Mouse (Mus musculus) kidney, postnatal 14 days (tissue): ENCODE measurements around the gene Nkap.
"Not testable (repeated sequence)": the region's sequence is repeated elsewhere in the genome, so short reads cannot be mapped to it uniquely, and the experiment has no call there.

ENCODE experiments used
- DNase-seq: peaks from one replicate; pipeline ENCODE4 v3.0.0; 2022; ENCODE audit warnings: mixed read lengths

The Nkap gene

DNA sequence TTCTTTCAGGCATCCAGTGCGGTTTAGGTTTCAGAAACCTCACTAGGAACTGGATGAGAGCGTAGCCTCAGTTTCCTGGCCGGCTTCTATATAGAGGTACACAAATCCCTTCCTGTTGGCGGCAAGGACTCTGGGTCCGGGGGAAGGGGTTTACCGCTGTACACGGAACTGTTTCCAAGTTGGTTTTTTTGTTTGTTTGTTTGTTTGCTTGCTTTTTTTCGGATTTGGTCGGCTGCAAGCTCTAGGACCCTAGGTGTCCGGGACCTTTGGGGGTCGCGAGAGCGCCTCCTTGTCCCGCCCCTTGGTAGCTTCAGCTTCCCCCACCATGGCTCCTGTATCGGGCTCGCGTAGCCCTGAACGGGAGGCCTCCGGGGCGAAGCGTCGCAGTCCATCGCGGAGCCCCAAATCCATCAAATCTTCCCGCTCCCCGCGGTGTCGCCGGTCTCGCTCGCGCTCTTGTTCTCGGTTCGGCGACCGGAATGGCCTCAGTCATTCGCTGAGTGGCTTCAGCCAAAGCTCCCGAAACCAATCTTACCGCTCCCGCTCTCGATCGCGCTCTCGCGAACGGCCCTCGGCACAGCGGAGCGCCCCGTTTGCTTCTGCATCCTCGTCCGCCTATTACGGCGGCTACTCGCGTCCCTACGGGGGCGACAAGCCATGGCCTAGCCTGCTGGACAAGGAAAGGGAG lies at the start of gene Nkap:
TSS of gene Nkap (plus strand) at position 125 of the 688 bp plus-strand sequence.
- DNase-seq: peak; percentile 79

- DNase-seq: not testable (repeated sequence)
Observed at GRCm38 (mm10) chrX:37080345-37080744, 46.2 kb upstream of the Nkap start.

GRCm38 (mm10) chrX:37081194-37081593 lies 45.4 kb upstream of the Nkap start:
- no peak for DNase-seq

GRCm38 (mm10) chrX:37084318-37084926 lies 42.2 kb upstream of the Nkap start:
- peak; percentile 5 for DNase-seq

DNA sequence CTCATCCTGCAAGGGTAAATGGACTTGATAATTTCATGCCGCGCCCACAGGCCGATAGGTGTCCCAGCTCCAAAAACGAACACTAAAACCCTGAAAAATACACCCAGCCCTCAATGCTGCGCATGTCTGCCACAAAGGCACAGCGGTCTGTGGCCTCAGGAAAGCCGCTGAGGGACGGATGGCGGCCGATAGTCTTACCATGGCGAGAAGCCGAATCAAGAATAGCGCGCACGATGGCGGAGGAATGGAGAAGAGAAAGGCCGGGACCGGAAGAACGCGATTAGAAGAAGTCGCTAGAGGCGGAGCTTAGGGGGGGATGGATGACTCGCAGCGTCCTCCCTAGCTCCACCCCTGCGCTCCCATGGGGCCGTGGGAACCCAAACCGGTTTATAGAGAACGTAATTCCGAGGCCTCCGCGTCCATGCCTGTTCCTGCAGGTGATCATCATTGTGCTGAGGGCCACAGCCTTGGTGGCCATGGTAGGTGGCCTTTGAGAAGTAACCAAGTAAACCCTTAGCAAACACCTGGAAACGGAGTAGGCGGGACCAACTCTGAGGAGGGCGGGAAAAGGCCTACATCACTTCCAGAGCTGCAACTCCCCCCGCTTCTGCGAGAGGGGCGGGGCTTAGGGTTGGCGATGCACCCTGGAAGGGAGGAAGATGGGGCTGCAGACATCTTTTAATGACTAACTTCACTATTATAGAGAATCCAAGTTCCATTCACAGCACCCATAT lies 41.5 kb upstream of the Nkap start, which contains the start of gene Rpl39:
TSS of gene Rpl39 (minus strand) at position 476 of the 734 bp plus-strand sequence.
- peak; percentile 90 for DNase-seq

- no peak for DNase-seq
Observed at GRCm38 (mm10) chrX:37085665-37086064, 40.9 kb upstream of the Nkap start.

- no peak for DNase-seq
Observed at GRCm38 (mm10) chrX:37088778-37089177, 37.8 kb upstream of the Nkap start.

- no peak for DNase-seq
Observed at GRCm38 (mm10) chrX:37091457-37091856, 35.1 kb upstream of the Nkap start.

- DNase-seq: no peak
Observed at GRCm38 (mm10) chrX:37095106-37095768, 31.4 kb upstream of the Nkap start.

DNA sequence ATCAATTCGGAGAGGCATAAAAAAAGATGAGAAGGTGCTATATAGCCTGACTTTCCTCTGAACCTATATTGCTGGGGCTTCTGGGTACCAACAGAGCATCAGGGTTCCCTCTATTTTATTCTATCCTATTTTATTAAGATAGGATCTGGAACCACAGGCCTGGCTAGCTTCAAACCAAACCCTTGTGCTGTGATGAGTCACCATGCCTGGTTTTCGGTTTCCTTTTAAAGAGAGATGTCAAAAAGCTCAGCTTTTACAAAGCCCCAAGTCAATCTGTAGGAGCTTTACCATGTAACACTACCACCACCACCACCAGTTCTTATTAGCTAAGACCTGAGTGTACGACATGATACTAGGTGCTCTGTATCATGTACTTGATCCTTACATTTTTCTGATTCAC lies 27.9 kb upstream of the Nkap start:
- no peak for DNase-seq

DNA sequence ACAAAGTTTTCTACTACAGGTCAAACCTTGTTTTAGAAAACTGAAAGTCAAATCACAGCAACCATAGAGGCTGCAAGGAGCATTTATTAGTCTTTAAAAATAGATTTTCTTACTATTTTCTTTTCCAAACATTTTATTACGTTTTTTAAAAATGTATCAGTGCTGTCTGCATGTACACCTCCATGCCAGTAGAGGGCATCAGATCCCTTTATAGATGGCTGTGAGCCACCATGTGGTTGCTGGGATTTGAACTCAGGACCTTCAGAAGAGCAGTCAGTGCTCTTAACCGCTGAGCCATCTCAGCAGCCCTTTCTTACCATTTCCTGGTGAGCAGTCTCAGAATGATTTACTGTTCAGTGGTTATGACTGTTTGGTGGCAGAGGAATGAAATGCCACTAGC lies 22.8 kb upstream of the Nkap start:
- no peak for DNase-seq

DNA sequence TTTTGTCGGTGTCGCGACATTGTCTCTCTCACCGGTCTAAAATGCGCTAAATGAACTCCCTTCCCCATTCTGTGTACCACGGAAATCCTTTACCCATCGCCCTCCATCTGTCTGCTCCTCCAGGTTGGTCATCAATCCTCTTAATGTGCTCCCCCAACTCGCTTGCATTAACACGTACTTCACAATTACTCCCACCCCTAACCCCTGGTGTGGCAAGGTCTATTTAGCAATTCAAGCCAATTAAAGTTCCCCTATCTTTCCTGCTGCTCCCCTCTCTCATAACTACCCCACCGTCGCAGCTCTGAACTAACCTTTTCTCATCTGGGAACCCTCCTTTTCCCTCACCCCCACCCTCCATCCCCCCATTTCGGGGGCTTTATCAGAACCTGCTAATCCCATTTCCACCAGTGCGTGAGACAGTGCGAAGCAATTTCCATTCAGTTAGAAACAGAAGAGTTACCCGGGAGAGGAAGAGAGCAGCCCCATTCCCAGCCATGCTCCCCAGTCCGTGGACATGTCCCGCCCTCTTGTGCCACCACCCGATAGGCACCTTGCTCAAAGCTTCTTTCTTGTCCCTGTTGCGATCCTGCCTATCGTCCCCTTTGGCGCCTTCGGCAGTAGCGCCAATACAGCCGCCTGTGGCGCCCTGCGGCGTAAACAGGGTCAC lies 16.9 kb upstream of the Nkap start:
- DNase-seq: no peak

- peak; percentile 95 for DNase-seq
Observed at GRCm38 (mm10) chrX:37110193-37110880, 16.3 kb upstream of the Nkap start, which contains the start of gene Upf3b. Upf3b (minus strand) TSS chrX:37110322.

- DNase-seq: no peak
Observed at GRCm38 (mm10) chrX:37110881-37111193, 15.8 kb upstream of the Nkap start.

- no peak for DNase-seq
Observed at GRCm38 (mm10) chrX:37117085-37117484, 9.5 kb upstream of the Nkap start.

GRCm38 (mm10) chrX:37119585-37119984 lies 7.0 kb upstream of the Nkap start:
- DNase-seq: no peak

- DNase-seq: no peak
Observed at GRCm38 (mm10) chrX:37120212-37120611, 6.4 kb upstream of the Nkap start.

GRCm38 (mm10) chrX:37125511-37125910 lies 1.1 kb upstream of the Nkap start:
- DNase-seq: no peak

- no peak for DNase-seq
Observed at GRCm38 (mm10) chrX:37141732-37142131, 15.1 kb downstream of the Nkap start.

GRCm38 (mm10) chrX:37144498-37144897 lies 17.9 kb downstream of the Nkap start:
- DNase-seq: not testable (repeated sequence)

DNA sequence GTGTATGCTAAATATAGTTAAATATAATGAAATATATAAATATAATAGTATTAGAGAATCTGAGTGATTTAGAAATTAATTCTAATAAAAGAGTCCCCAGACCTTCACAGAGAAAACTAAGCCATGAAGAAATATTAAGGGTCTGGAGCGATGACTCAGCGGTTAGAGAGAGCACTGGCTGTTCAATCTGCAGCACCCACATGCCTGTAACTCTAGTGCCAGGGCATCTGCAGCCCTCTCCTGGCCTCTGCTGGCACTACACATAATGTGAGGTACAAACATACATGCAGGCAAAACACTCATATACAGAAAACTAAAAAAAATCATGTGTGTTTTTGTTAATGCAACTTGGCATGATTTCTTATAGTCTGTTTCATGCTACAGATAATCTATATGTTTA lies 18.4 kb downstream of the Nkap start:
- peak; percentile 13 for DNase-seq

DNA sequence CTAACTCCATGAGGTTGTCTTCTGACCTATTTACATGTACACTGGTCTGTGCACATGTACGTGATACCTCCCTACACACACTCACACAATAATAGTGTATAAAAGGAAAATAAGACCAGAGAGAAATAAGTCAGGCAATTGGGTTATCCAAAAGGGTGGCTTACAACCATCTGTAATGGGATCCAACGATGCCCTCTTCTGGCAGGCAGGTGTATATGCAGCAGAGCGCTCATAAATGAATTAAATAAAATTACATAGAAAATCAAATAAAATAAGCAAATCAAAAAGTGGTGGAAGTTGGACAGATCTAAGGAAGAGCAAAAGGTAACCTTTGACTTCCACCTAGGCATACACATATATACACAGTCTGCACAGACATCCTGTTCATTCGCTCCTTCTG lies 31.2 kb downstream of the Nkap start:
- DNase-seq: no peak
